Mouse (Mus musculus) heart, embryonic 10.5 days (tissue): Measurements from ENCODE around the gene Gimap8. TPM values are rescaled to one million over a fixed set of nuclear protein-coding genes. Genes with fewer than 3 reads are reported as not detected.

Experiments used
- DNase-seq: peaks from one replicate; pipeline ENCODE4 v3.0.0-alpha.2; 2017; ENCODE audit warnings: low spot score
- H3K27ac ChIP-seq: fragments of 300-500 bp; sonication (generic); 2 replicates; pipeline ENCODE4 v1.5.1; 2016; ENCODE audit warnings: mild to moderate bottlenecking
- H3K27me3 ChIP-seq: fragments of 300-500 bp; sonication (generic); 2 replicates; pipeline ENCODE4 v1.6.1; 2016; ENCODE audit warnings: mild to moderate bottlenecking; ENCODE audit not compliant: poor library complexity, insufficient read depth, severe bottlenecking
- H3K36me3 ChIP-seq: fragments of 300-500 bp; sonication (generic); 2 replicates; pipeline ENCODE4 v1.6.1; 2016; ENCODE audit warnings: mild to moderate bottlenecking, moderate library complexity
- H3K4me1 ChIP-seq: fragments of 300-500 bp; sonication (generic); 2 replicates; pipeline ENCODE4 v1.6.1; 2016; ENCODE audit warnings: mild to moderate bottlenecking
- H3K4me3 ChIP-seq: fragments of 300-500 bp; sonication (generic); 2 replicates; pipeline ENCODE4 v1.5.1; 2016; ENCODE audit warnings: mild to moderate bottlenecking, moderate library complexity
- H3K9me3 ChIP-seq: fragments of 300-500 bp; sonication (generic); 2 replicates; pipeline ENCODE4 v1.6.1; 2016; ENCODE audit warnings: mild to moderate bottlenecking, moderate library complexity
- WGBS: fragments of 180-500 bp; shearing (Covaris S2); methylation state at CpG from one replicate; pipeline ENCODE4 v1.1.7; 2016; 5-methylcytosine and 5-hydroxymethylcytosine counted together
- polyA plus RNA-seq: library from polyadenylated mRNA; unstranded; fragments of >200 nt; fragmentation: Nextera tagmentation; extraction: Ambion mirVana; gene quantifications from 2 replicates; pipeline ENCODE4 v1.2.1, GENCODE M21; 2016

Gimap8 gene
- polyA plus RNA-seq, 1 experiment from 2014 or later, result 0.87 TPM

- 15% methylated on average over 12 of the region's 12 CpGs for WGBS
- no peak overlapping the region for H3K4me3 ChIP-seq
- no peaks in the 10 kb centered on the region for H3K4me1 ChIP-seq
- peak; percentile 85 for DNase-seq
- no peaks in the 10 kb centered on the region for H3K36me3 ChIP-seq
- H3K9me3 ChIP-seq, result no peaks in the 10 kb centered on the region
- no peak overlapping the region for H3K27ac ChIP-seq
- no peaks in the 10 kb centered on the region for H3K27me3 ChIP-seq
Observed at GRCm38 (mm10) chr6:48645660-48646308, 1.2 kb upstream of the Gimap8 start.

- Histone ChIP-seq H3K36me3 (no peaks in the 10 kb centered on the region), H3K27ac (no peak overlapping the region), H3K4me1 (no peaks in the 10 kb centered on the region), H3K27me3 (no peaks in the 10 kb centered on the region), H3K4me3 (no peak overlapping the region), H3K9me3 (no peaks in the 10 kb centered on the region)
- no peak for DNase-seq
- 65% methylated on average over 4 of the region's 4 CpGs for WGBS
Observed at GRCm38 (mm10) chr6:48646309-48646690, 734 bp upstream of the Gimap8 start.

- Histone ChIP-seq H3K4me1 (no peaks in the 10 kb centered on the region), H3K36me3 (no peaks in the 10 kb centered on the region), H3K27ac (no peak overlapping the region), H3K9me3 (no peaks in the 10 kb centered on the region), H3K27me3 (no peaks in the 10 kb centered on the region), H3K4me3 (no peak overlapping the region)
- 80% methylated on average over 2 of the region's 2 CpGs for WGBS
- DNase-seq, result peak; percentile 63
Observed at GRCm38 (mm10) chr6:48647611-48648010, 577 bp downstream of the Gimap8 start.

- Histone ChIP-seq H3K36me3 (no peaks in the 10 kb centered on the region), H3K27ac (no peak overlapping the region), H3K9me3 (no peaks in the 10 kb centered on the region), H3K4me3 (no peak overlapping the region), H3K27me3 (no peaks in the 10 kb centered on the region), H3K4me1 (no peaks in the 10 kb centered on the region)
- 82% methylated on average over 4 of the region's 4 CpGs for WGBS
- DNase-seq, result peak; percentile 11
Observed at GRCm38 (mm10) chr6:48648779-48649178, 1.7 kb downstream of the Gimap8 start.

- DNase-seq, result no peak
- Histone ChIP-seq H3K27ac (no peak overlapping the region), H3K4me1 (no peaks in the 10 kb centered on the region), H3K36me3 (no peaks in the 10 kb centered on the region), H3K9me3 (no peaks in the 10 kb centered on the region), H3K27me3 (no peaks in the 10 kb centered on the region), H3K4me3 (no peak overlapping the region)
- 84% methylated on average over 9 of the region's 9 CpGs for WGBS
Observed at GRCm38 (mm10) chr6:48650041-48650440, 3.0 kb downstream of the Gimap8 start.

GRCm38 (mm10) chr6:48658721-48659120 is 11.7 kb downstream of the Gimap8 start:
- DNase-seq, result peak; percentile 65
- no peaks in the 10 kb centered on the region for H3K9me3 ChIP-seq
- H3K27me3 ChIP-seq, result no peaks in the 10 kb centered on the region
- 76% methylated on average over 5 of the region's 5 CpGs for WGBS
- H3K36me3 ChIP-seq, result no peaks in the 10 kb centered on the region
- H3K4me1 ChIP-seq, result no peaks in the 10 kb centered on the region
- no peak overlapping the region for H3K4me3 ChIP-seq
- no peak overlapping the region for H3K27ac ChIP-seq

GRCm38 (mm10) chr6:48664750-48665149 is 17.7 kb downstream of the Gimap8 start:
- Histone ChIP-seq H3K9me3 (no peaks in the 10 kb centered on the region), H3K27ac (no peak overlapping the region), H3K36me3 (no peaks in the 10 kb centered on the region), H3K4me3 (no peak overlapping the region), H3K4me1 (no peaks in the 10 kb centered on the region), H3K27me3 (no peaks in the 10 kb centered on the region)
- 71% methylated on average over 4 of the region's 4 CpGs for WGBS
- DNase-seq, result no peak

- no peaks in the 10 kb centered on the region for H3K27me3 ChIP-seq
- no peaks in the 10 kb centered on the region for H3K36me3 ChIP-seq
- no peak overlapping the region for H3K4me3 ChIP-seq
- H3K4me1 ChIP-seq, result no peaks in the 10 kb centered on the region
- H3K27ac ChIP-seq, result no peak overlapping the region
- no peaks in the 10 kb centered on the region for H3K9me3 ChIP-seq
- no peak for DNase-seq
- WGBS, result 88% methylated on average over 9 of the region's 9 CpGs
Observed at GRCm38 (mm10) chr6:48665471-48665870, 18.4 kb downstream of the Gimap8 start.

GRCm38 (mm10) chr6:48666159-48666586 is 19.1 kb downstream of the Gimap8 start:
- Histone ChIP-seq H3K27ac (no peak overlapping the region), H3K36me3 (no peaks in the 10 kb centered on the region), H3K27me3 (no peaks in the 10 kb centered on the region), H3K4me3 (no peak overlapping the region), H3K4me1 (no peaks in the 10 kb centered on the region), H3K9me3 (no peaks in the 10 kb centered on the region)
- WGBS, result 58% methylated on average over 7 of the region's 7 CpGs
- DNase-seq, result no peak

GRCm38 (mm10) chr6:48668022-48668421 is 21.0 kb downstream of the Gimap8 start:
- H3K4me1 ChIP-seq, result no peaks in the 10 kb centered on the region
- H3K27ac ChIP-seq, result no peak overlapping the region
- H3K36me3 ChIP-seq, result no peaks in the 10 kb centered on the region
- DNase-seq, result no peak
- no peaks in the 10 kb centered on the region for H3K9me3 ChIP-seq
- H3K27me3 ChIP-seq, result no peaks in the 10 kb centered on the region
- H3K4me3 ChIP-seq, result no peak overlapping the region

- Histone ChIP-seq H3K27me3 (no peaks in the 10 kb centered on the region), H3K36me3 (no peaks in the 10 kb centered on the region), H3K27ac (no peak overlapping the region), H3K4me1 (no peaks in the 10 kb centered on the region), H3K4me3 (no peak overlapping the region), H3K9me3 (no peaks in the 10 kb centered on the region)
- WGBS, result 70% methylated on average over 2 of the region's 2 CpGs
- no peak for DNase-seq
Observed at GRCm38 (mm10) chr6:48669446-48669969, 22.5 kb downstream of the Gimap8 start.

- Histone ChIP-seq H3K27me3 (no peaks in the 10 kb centered on the region), H3K4me3 (no peak overlapping the region), H3K27ac (no peak overlapping the region), H3K36me3 (no peaks in the 10 kb centered on the region), H3K4me1 (peaks cover 8% of the 10 kb centered on the region), H3K9me3 (no peaks in the 10 kb centered on the region)
- DNase-seq, result no peak
- 90% methylated on average over 9 of the region's 9 CpGs for WGBS
Observed at GRCm38 (mm10) chr6:48674291-48675058, 27.4 kb downstream of the Gimap8 start.

GRCm38 (mm10) chr6:48675400-48675930 is 28.4 kb downstream of the Gimap8 start:
- no peak for DNase-seq
- no peaks in the 10 kb centered on the region for H3K27me3 ChIP-seq
- 51% methylated on average over 10 of the region's 10 CpGs for WGBS
- H3K4me1 ChIP-seq, result peaks cover 8% of the 10 kb centered on the region
- H3K4me3 ChIP-seq, result peak overlapping the region; percentile 46
- H3K9me3 ChIP-seq, result no peaks in the 10 kb centered on the region
- H3K36me3 ChIP-seq, result no peaks in the 10 kb centered on the region
- peak overlapping the region; percentile 65; the same call in 1 of the 2 replicates for H3K27ac ChIP-seq
